Mouse (Mus musculus) cerebellum, adult 9-11 months (tissue): ENCODE data around the gene Spink8.
"Not testable (repeated sequence)": the region's sequence is repeated elsewhere in the genome, so short reads cannot be mapped to it uniquely, and the experiment has no call there.

Experiments used
- DNase-seq: peaks from one replicate; pipeline ENCODE4 v3.0.0; 2022

Gene Spink8

DNA sequence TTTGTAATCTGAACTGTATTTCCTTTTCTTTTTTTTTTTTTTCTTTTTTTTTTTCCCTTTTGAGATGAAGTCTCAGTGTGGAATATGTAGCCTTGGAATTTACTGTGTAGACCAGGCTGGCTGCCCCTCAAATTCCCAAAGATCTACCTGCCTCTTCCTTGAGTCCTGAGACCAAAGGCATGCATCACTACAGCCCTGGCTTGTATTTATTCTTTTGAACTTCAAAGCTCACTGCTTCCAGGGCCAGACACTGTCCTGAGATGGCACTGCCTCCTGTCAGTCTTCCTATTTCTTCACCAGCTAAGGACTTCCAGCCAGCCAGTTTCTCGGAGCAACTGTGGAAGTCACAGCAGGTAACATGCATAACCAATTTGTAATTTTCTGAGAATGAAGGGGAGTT is at the start of gene Spink8:
Gene Spink8, plus strand, starts transcription at position 301 of the 400 bp plus-strand sequence.
- DNase-seq, result no peak

DNA sequence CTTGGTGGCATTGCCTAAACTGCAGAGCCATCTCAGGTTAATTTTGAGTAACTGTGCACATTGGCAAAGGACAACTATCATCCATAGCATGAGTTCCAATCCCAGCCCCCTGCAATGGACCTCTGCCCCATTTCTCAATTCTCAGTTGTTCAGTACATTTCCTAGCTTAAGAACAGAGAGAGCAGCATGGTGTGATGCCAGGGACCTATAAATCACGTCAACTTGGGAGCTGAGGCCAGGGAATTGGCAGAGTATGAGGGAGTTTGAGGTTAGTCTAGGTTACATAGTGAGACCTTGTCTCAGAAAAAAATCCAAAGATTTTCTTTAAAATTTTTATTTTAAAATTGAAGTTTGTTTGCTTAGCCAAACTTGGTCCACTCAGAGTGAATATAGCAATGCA is 45.2 kb upstream of the Spink8 start:
- DNase-seq, result not testable (repeated sequence)

DNA sequence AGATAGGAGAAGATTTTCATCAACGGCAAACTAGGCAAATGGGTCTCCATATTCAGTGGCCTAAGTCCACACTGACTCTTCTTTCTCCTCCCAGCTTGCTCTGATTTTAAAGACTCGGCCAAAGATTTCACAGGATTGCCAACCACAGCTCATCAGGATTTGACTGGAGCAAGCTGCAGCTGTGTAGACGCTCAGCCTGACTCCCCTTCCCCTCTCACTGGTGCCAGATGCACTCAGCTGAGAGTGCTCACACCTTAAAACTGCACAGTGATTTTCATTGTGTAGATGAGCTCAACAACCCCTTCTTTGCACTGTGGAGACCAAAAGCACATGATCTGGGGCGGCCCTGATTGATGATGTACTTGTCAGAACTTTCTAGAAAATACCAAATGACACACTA is 21.5 kb upstream of the Spink8 start, which contains the start of gene Fbxw27:
Gene Fbxw27, minus strand, starts transcription at position 101 of the 400 bp plus-strand sequence.
- not testable (repeated sequence) for DNase-seq

DNA sequence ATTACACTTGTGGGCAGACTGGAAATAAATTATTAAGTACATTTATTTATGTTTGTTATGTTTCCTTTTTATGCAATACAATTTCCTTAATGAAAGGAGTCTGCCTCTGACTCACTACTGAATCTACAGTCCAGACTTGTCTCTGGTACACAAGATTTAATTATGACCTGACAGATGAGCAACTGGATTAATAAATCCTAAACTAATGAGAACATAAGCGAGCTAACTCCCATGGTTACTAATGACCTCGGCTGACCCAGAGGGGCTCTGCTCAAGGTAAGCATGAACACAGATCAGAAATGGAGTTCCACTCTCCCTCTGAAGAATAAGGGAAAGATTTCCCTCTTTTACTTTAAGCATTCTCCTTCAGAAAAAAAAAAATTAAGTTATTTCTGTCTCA is 16.9 kb upstream of the Spink8 start:
- DNase-seq, result no peak

DNA sequence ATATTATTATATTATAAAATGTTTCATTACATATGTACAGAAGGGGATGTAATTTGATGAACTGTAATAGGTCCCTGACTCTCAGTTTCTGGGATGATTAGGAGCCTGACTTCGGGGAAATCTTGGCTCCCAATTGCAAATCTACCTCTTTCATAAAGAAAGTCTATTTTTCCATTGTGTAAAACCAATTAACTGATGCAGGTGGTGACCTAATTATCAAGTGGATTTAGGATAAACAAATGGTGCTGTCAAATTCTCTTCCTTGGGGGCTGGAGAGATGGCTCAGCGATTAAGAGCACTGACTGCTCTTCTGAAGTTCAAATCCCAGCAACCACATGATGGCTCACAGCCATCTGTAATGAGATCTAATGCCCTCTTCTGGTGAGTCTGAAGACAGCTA is 16.3 kb upstream of the Spink8 start:
- peak; percentile 3 for DNase-seq

DNA sequence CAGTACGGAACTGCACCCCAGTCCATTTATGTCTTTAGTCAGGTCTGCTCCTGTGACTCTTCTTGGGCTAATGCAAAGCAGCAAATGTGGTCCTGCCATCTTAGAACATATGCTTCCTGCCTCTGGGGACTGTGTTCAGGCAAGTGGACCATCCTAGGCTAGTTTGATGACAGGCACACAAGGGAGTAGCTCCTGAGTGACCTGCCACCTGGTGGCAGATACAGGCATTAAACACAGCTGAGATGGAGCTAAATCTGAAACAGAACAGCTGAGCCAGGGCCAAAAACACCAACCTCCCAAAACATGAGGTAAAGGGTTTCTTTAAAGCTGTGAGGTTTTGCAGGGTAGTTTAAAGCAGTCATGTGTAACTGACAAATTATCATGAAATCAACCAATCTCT is 14.0 kb upstream of the Spink8 start:
- DNase-seq, result peak; percentile 2

DNA sequence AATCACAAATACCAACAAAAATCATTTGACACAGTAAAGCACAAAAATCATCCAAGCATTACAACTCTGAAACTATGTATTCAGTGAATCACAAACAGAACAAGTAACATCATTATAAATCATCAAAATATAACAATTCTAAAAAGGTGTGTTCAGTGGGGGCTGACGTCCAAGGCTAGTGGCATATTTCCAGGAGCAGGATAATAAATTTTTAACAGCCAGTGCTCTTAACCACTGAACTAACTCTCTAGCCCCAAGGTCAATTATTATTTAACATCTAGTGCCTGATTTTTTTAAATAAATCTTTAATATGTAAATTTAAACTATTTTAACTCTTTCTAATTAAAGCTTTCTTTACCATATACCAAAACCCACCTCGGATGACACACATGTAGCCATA is 6.5 kb upstream of the Spink8 start:
- DNase-seq, result not testable (repeated sequence)

DNA sequence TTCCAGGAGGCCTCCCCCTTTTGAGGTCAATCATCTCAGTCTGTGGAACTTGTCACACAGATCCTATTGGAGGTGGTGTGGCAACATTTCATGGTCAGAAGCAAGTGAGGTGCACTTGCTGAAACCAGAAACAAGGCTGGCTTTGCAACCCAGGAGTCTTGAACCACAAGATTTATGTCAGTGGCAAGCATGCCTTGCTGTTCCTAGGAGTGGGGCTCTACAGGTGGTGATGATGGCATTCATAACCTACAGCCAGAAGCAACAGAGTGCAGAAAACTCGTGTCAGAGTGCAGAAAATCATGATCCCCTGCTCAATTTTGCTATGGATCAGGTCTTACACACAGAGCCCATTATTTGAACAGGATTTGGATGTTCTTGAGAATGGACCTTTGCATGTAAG is 5.8 kb upstream of the Spink8 start:
- no peak for DNase-seq

DNA sequence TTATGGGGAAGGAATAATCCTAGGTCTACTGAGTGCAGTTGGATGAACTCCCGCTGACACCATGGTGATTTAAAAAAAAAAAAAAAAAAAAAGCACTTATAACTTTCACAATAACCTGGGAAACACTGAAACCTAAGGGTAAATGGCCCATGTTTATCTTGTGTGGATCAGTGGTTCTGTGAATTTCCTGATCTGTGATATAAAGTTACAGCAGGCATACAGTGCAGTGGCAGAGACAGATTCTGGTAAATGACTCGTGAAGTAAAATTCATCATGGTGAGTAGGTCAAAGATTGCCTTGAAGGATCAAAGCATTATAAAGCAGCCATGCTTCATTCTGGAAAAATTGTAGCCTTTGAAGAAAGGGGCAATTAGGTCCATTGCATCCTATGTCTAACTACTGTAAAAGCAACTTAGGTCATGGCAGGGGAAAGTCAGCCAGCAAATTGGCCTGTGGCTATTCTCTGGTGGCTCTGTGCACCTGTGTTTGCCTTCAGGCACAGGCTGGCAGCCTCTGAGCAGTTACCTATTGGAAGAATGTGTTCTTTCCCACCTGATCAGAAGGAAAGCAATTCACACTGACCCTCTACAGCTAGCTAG is 5.3 kb upstream of the Spink8 start:
- no peak for DNase-seq

DNA sequence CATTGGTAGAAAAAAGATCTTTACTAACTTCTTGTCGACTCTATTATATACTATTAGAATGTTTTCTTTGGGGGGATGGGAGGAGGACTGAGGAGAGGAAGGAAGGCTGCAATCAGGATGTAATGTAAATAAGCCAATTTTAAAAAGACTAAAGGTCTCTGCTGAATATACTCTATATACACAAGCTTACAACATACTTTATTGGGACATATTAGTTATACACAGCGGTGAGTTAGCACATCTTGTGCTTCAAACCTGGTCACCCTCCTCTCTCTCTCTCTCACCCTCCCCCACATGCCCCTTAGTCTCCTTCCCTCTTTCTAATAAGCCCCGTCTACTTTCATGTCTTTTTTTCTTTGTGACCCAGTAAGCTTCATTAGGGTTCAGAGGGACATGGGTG is 4.2 kb upstream of the Spink8 start:
- no peak for DNase-seq

DNA sequence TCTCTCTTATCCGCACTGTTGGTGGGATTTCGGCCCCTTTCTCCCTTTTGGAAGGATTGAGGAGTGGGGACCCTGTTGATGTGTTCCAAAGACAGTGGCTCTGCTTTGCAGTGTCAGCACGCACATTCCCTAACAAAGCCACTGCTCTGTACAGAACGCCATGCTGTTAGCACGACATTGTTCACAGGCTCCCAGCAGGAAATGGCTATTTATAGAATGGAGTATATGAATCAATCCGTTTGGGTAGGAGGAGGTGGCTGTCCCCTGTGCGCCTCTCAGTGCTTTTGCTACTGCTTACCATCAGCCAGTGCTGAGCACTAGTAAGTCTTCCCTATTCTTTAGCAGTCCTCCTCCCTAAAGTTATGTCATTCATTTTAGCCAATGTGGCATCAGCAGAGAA is 1.3 kb downstream of the Spink8 start:
- no peak for DNase-seq

DNA sequence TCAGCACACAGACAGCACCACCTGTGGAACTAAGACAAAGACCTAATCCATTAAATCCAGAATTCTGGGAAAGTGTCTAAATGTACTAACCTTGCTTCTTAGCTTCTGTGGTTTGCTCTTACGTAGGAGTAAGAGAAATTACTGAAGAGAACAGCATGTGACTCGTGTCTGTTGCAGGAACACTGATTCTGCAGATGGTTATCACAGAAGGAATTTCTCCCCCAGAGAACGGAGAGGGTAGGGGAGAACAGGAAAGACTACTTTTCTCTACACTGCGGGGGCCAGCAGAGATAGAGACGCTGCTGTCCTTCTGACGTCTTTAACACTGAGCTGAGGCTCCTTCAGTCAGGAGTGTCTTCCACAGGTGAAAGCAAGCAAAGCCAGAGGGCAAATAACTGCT is 4.3 kb downstream of the Spink8 start:
- no peak for DNase-seq

DNA sequence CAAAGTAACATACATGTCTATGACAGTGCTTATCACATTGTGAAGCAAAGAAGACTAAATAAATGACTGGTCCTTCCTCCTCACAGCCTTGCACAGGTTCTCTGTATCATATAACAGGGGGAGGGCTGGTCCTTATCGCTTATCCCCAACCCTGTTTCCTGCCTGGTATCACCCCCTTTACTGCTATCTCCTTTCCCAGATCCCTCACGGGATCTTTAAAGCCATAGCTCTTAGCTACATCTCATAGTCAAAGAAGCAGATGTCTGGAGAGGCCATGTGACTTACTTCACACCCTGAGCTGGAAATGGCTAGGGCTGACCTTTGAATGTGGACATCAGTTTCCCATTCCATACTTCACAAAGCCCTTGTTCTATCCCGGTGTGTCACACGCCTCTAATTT is 13.7 kb downstream of the Spink8 start:
- no peak for DNase-seq

DNA sequence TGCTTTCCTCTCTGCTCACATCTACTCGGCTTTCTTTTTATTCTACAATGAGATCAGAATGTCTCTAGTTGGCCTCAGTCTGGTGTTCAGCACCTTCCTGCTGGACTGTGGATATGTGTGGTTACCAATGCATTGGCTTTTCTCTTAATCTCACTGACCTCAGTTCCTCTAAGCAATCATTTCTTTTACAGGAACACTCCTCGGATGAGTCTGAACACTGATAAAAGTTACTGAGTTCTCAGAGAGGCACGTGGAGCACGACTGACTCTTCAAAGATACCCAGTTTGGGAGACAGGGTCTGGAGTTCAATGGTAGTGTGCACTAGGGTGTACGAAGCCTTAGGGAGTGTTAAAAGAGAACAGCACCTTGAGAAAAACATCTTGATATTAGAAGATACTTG is 14.1 kb downstream of the Spink8 start:
- DNase-seq, result no peak

DNA sequence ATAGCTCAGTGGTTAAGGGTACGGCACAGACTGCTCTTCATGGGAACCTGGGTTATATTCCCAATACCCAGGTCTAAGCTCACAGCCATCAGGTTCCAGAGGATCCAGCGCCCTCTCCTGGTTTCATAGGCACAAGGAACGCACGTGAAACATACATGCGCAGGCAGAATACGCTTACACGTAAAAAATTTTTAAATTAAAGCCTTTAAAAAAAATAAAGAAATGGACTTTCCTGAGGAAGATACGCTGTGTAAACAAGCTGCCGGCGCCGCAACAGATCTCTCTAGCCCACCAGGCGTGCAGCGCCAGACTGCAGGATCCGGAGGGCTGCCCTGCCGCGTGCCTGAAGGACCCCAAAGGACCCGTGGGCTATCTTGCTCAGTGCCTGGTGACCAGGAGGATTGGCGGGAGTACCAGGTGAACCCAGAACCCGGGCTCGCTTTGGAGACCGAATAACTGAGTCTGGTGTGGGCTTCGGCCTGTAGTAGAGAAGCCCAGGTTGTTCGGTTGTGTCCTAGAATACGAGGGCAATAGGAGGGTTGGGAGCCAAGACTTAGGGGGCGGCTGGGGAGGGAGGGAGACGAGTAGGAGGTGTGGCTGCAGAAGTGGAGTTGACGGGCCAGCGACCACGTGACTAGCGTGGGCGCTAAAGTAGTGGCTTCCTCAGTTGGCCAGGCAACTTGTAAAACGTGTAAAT is 20.5 kb downstream of the Spink8 start, which contains the start of gene Nme6:
Gene Nme6, plus strand, starts transcription at position 359 of the 697 bp plus-strand sequence.
- peak; percentile 85 for DNase-seq

DNA sequence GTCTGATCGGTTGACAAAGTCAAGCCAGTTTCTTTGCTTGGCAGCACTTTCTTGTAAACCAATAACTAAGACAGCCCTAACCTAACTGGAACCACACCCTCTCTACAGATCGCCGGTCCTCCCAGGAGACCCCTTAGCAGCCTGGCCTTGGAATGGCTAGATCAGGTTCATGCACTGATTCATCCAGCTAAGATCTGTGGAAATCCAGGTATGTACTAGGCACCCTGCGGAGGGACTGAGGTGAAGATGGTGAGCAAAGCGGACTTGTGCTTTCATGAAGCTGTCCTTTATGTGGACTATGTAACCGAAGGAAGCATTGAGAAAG is 21.0 kb downstream of the Spink8 start:
- DNase-seq, result no peak

DNA sequence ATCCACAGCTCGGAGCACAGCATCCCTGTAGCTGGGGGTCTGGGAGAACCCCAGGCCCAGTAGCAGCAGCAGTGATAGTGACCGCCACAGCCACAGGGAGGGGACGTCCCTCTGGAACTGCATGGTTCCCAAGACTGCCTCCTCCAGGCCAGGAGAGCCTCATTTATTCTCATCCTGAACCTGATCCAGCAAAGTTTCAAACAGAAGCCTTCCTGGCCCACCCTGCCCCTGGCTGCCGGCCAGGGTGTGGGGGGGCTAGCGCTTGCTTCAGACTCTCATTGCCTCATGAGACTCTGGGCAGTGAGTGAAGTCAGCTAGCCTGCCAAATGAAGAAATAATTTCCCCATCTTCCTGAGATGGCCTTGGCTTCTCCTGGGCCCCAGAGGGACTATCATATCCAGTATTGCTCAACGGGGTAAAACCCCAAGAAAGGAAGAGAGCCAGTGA is 37.3 kb downstream of the Spink8 start, which contains the start of gene Camp:
Gene Camp, minus strand, starts transcription at position 306 of the 447 bp plus-strand sequence.
- DNase-seq, result no peak

DNA sequence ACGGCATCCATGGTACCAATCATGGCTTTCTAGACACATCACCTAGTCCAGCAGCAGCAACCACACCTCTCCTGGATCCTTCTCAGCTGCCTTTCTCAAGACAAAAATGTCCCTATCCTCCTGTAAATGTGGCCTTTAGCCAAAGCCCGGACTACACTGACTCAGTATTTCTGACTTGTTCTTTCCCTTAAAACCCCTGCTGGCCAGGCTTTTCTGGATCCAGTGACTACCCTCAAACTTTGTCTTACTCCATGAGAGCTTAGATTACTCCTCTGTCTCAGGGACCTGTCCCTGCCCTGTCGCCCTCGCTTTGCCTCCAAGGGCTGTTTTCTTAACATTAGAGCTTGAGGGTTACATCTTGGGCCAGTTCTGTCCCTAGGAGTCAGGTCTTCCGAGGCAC is 38.0 kb downstream of the Spink8 start:
- DNase-seq, result no peak

DNA sequence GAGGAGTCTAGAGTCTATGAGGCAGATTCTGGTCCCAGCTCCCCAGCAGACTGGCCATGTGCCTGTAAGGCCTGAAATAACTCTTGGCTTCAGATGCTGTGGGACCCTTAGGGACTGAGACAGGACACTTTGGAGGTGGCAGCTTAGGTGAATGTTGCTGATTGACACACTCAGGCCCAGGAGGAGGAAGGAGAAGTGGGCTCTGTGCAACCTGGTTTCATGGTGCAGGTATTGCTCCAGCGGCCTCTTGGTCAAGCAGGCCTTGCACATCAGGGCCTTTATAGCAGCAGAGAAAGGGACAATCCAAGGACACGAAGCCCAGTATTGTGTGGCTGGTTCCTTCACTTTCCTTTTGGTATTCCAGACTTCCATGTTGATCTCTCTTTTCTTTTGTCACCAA is 42.3 kb downstream of the Spink8 start:
- no peak for DNase-seq

DNA sequence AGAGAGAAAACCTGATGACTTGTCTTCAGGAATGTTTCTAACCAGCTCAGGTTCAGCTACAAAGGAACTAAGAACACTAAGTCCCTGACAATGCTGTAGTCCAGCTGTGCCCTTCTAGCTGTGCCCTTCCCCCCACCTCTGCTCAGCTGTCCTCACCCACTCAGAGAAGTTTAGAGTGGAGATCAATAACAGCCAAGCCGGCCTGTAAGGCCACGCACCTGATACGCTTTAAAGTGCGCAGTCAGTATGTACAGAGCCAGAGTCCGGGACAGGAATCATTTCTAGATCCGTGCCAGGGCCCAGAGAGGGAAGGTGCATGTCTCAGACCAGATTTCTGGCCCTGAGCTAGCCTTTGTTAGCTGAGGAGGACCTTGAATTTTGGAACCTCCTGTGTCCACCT is 43.9 kb downstream of the Spink8 start:
- no peak for DNase-seq

DNA sequence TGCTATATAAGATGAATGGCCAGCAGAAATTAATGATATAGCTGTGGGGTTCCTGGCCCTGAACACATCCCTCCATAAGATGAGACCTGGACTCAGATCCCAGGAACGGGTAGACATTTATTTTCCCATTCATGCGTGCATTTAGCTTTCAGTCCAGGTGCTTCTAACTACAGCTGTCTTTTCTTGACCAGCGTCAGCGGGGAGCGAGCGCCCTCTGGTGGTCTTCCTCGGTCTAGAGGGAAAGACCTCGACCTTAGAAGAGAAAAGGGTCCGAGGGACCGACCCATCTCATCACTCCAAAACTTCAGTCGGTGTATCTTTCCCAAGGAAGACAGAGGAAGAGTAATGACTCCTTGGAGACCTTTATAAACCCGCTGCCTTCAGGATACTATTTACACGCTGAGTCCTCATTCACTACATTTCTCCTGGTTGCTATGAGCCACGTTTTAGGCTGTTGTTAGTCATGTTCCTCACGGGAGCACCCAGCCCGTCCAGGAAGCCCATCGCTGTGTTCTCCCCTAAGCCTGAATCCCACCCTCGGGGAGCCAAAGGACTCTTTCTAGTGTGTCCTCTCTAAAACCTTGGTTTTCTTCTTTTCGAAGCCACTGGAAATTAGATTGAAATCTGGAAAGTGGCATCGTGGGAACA is 50.4 kb downstream of the Spink8 start:
- peak; percentile 49 for DNase-seq

DNA sequence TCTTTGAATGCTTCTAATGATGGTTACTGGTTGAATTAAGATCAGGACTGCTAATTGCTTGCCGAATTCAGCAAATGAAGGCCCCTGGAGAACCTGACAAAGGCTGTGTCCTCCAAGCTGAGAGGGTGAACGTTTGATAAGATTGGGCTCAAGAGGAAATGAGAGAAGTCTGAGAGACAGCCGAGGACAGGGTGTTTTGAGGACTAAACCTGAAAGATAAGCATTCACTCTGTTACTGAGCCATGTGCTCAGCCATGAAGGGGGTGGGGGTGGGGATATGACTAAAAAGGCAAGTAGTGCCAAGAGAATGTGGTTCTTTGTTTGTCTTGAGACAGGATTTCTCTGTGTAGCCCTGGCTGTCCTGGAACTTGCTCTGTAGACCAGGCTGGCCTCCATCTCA is 51.0 kb downstream of the Spink8 start:
- no peak for DNase-seq

DNA sequence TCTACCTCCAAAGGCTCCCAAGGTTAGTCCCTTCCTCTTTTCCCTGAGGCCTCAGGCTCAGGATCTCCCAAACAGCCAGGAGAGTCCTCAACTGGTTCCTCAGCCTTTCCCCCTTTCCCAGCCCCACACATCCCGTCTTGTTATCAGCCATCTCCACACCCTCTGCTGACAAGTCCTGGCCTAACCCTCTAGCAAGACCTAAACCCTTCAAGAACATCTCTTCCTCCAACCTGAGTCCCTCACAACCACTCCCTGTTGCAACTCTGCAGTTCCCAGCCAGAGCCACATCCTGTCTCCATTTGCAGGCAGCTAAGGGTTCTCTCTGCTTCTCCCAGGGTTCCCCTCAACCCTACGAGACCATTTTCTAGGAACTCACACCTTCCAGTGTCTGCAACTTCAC is 54.1 kb downstream of the Spink8 start:
- no peak for DNase-seq

DNA sequence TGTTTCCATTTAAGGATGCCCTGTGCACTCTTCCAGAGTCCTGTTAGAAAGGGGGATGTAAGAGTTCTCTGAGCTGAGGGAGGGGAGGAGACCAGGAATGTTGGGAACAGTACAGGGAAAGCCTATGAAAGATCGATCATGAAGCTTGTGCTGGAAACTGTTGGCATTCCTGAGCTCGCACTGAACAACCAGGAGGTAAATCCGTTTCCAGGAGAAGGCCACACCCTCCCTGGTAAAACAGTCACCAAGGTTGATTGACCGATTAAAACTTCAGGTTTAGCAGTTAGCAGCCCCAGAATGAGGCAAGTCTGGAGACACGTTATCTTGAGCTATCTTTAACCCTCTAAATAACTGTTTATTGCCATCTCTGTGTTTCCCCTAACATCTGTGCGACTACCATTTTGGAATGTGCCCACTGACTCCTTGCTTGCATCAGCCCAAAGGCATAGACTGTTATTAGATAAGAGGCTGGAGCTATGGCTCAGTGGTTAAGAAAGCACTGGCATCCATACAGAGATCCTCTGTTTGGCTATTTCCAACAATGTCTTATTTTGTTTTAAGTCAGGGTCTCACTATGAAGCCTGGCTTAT is 59.0 kb downstream of the Spink8 start:
- DNase-seq, result no peak
